Mouse (Mus musculus) ovary, postnatal 14 days (tissue): ENCODE measurements around the gene Hist1h4h.
A peak's percentile ranks its signal among the peaks of the same experiment; 100 is the strongest.
"Not testable (repeated sequence)": the region's sequence is repeated elsewhere in the genome, so short reads cannot be mapped to it uniquely, and the experiment has no call there.

ENCODE experiments used
- DNase-seq: peaks from one replicate; pipeline ENCODE4 v3.0.0; 2022; ENCODE audit warnings: low spot score

Gene Hist1h4h

DNA sequence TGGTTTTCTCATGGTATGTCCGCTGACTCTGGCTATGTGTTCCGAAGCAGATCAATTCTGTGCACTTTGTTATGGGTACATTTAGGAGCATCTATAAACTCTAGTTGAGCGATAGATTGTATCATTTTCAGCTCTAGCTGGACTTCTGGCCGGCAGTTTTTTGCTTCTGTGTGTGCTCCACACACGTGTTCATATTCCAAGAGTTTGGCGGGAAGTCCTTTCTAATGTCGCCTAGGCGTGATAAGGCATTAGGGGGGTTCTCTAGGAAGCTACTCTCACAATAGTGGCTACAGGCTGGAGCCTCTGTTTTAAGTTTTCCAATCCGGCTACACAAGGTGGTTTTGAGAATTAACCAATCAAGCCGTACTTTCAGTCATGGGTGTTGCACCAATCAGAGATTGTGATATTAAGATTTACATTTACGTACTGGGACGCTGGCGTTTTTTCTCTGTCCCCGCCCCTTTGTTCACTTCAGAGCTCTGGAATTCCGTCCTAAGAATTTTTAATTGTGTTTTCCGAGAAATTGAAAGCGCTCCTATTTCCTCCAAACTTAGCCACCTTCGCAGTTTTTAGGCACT lies 25.1 kb downstream of the Hist1h4h start:
- no peak for DNase-seq

DNA sequence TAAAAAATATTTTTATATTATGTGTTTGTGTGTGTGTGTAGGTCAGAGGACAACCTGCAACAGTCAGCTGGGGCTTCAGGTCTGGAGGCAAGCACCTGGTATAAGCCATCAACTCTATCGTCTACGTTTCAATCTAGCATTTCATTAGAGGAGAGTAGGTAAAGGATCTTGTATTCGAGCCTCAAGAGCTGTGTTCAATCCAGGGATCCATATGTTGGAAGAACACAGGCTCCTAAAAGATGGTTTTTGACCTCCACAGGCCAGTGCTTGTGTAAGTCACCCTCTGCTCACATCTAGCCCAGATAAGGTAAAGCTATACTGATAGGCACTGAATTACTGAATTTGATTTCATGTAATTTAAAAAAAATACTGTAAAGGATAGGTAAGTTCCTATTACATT lies 26.1 kb downstream of the Hist1h4h start:
- no peak for DNase-seq

DNA sequence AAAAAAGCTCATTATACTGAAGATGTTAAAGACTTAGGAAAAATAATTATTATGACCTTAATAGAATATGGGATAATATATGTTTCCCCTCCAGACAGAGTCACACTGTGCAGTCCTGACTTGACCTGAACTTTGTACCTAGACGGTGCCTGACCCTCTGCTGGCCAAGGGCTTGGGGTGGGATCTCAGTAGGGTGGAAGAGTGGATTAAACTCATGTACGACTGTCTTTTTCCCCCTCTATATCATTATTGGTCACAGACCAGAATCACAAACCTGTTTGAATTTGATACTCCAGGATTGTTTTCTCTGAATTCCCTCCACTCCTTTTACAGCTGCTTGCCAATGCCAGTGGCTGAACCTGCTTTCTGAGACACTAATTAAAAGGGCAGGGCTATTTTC lies 29.8 kb downstream of the Hist1h4h start:
- not testable (repeated sequence) for DNase-seq

DNA sequence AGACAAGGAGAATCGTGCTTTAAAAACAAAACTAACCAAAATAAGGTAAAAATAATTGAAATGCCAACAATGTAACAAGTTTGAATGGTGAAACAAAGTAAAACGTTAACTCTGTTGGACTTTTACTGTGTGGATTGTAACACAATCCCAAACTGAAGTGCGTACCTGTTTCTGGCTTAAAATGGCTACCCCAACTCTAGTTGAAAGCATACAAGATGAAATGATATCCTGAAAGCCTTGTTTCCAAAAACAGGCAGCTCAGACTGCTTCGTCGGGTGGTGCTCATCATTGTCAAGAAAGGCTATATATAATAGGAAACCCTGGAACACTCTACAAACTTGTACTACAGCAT lies 30.7 kb downstream of the Hist1h4h start:
- DNase-seq: not testable (repeated sequence)

DNA sequence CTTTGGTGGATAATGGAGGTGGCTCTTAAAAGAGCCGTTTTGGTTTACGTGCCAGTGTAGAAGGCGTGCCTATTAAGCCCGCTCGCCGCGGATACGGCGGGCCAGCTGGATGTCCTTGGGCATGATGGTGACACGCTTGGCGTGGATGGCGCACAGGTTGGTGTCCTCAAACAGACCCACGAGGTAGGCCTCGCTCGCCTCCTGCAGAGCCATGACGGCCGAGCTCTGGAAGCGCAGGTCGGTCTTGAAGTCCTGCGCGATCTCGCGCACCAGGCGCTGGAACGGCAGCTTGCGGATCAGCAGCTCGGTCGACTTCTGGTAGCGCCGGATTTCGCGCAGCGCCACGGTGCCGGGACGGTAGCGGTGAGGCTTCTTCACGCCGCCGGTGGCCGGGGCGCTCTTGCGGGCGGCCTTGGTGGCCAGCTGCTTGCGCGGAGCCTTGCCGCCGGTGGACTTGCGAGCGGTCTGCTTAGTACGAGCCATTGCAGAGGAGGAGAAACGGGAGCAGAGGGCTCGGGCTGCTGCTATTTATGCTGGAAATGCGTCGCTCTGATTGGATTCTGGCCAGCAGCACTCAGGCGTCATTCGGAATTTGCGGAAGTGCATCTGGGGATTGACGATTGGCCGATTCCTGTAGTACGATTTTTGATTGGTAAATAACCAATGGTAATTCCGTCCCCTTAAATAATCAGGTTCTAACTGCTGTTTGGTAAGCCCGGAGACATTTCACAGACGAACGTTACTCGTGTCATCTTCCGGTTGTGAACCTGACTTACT lies 31.2 kb downstream of the Hist1h4h start, which contains the start of gene Hist1h3e:
Hist1h3e (minus strand) TSS at position 487 of the 777 bp plus-strand sequence.
- peak; percentile 92 for DNase-seq

DNA sequence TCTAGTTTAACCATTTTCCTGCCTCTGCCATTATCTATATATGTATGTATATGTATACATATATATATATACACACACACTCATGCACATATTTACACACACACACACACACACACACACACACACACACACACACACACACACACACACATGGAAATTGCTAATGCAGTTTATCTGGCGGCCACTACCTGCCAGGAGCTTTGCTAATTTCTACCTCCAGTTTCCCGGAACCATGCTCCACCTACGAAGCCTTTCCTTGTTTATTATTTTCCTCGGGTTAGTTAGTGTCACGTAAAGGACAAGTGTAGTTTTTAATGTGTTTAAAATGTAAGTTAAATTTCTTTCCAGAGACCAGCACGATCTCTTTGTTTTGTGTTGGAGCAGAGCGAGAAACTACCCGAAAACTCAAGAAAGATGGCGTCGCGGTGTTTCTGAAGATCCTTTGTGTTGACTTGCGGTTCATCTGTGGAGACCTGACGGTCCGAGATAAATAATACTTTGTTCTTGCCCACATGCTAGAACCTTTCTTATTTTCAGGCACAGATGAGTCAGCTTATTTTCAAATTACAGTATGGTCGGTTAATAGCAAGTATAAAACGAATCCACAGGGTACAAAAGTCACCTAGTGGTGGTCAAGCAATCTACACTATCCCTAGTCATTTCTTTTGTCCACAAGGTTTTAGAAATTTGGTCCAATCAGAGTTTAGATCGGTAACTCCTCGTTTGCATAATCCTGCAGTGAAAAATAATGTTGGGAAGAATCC lies 32.0 kb downstream of the Hist1h4h start:
- DNase-seq: no peak

DNA sequence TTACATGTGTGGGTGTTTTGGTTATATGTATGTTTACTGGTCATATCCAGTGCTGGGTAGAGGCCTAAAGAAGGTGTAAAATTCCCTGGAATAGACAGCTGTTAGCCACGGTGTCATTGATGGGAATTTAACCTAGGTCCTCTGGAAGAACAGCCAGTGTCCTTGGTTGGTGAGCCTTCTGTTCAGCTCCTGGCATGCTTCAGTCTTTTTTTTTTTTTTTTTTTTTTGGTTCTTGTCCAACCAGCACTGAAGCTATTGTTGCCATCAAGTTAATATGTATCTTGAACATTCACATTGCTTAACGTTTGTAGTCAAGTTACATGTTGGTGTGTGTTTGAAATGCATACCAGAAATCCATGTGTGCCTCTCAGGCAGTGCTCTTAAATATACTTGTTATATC lies 33.6 kb downstream of the Hist1h4h start:
- DNase-seq: no peak

DNA sequence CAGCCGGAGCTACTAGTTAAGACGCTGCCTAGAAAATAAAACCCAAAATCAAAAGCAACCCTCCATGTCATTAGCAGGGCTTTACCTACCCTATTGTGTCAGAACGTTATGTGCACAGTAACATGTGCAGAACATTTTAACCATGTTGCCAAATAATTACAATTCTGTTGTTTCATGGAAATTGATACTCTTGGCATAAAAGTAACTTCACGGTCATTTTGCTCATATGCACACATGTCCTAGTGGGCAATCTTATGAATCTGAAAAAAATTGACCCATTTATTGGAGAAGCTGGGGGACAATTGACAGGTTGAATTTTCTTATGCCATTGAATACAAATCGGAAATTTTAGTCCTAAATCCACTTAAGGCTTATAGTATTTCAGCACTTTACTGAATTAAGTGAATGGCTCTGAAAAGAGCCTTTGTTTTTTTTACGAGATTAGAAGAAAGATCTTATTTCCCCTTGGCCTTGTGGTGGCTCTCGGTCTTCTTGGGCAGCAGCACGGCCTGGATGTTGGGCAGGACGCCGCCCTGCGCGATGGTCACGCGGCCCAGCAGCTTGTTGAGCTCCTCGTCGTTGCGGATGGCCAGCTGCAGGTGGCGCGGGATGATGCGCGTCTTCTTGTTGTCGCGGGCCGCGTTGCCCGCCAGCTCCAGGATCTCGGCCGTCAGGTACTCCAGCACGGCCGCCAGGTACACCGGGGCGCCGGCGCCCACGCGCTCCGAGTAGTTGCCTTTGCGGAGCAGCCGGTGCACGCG lies 39.6 kb downstream of the Hist1h4h start:
- DNase-seq: not testable (repeated sequence)

DNA sequence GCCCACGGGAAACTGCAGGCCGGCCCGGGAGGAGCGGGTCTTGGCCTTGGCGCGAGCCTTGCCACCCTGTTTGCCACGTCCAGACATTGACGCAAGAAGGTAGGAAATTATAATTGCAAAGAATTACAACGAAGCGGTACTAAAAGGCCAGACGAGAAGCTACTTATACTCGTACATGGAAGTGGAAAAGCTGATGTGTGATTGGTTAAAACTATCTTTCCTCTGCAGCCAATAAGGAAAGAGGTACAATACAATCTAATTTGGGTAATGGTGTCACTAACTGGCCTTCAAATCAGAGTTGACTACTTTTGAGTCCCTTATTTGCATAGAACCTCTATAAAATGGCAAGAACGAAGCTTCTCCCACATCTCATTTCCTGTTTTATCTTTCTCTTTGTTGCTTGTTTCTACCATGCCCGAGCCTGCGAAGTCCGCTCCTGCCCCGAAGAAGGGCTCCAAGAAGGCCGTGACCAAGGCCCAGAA lies 40.2 kb downstream of the Hist1h4h start, which contains the start of the genes Hist1h2ae and Hist1h2bg:
Hist1h2ae (minus strand) TSS at position 199 of the 482 bp plus-strand sequence.
Hist1h2bg (plus strand) TSS at position 375 of the 482 bp plus-strand sequence.
- no peak for DNase-seq

DNA sequence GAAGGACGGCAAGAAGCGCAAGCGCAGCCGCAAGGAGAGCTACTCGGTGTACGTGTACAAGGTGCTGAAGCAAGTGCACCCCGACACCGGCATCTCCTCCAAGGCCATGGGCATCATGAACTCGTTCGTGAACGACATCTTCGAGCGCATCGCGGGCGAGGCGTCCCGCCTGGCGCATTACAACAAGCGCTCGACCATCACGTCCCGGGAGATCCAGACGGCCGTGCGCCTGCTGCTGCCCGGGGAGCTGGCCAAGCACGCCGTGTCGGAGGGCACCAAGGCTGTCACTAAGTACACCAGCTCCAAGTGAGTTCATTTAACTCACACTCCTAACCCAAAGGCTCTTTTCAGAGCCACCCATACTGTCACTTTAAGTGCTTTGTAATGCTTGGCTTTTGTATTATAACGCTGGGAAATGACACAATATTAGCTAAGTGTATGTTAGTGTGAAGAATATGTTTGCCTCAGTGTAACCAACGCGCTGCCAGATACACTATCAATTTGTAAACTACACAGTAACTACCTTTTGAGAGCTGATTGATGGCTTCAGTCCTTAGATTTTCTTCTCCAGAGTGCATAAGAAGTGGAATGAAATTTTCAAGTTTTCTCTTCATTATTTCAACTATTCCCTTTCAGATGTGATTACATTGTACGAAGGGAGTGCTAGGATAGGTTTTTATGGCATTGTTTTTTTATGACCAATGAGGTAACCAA lies 40.8 kb downstream of the Hist1h4h start:
- DNase-seq: not testable (repeated sequence)

DNA sequence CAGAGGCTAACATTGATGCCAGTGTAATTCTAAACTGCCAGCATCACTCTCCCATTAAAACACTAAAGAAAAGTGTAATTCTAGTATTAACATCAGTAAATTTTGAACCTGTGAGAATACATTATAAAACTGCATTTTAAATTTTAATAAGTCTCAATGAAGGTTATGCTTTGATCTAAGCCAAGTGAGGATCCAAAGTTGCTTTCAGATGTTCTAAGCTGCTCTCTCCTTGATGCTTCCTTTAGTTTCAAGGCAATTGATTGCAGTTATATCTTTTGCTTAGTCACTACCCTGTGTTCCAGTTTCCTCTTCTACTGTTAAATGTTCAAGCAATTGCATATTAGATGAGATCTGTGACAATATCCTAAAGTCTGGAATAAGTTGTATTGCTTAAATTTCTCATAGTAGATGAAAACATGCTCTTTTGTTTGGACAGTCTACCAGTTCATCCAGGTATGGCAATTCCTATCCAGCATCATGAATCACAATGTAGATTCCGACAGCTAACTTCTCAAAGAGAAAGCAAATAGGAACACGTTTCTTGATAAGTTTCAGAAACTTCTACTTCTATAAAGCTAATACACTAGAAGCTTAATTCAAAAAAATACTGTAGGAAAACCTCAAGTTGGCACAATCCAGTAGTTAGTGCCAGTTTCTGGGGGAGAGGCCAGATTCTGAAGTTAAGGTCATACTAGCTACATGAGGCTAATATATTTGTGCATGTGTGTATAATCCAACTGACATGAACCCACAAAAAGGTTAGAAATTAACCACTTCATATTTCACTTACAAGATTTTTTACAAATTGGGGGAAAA lies 41.6 kb downstream of the Hist1h4h start:
- no peak for DNase-seq

DNA sequence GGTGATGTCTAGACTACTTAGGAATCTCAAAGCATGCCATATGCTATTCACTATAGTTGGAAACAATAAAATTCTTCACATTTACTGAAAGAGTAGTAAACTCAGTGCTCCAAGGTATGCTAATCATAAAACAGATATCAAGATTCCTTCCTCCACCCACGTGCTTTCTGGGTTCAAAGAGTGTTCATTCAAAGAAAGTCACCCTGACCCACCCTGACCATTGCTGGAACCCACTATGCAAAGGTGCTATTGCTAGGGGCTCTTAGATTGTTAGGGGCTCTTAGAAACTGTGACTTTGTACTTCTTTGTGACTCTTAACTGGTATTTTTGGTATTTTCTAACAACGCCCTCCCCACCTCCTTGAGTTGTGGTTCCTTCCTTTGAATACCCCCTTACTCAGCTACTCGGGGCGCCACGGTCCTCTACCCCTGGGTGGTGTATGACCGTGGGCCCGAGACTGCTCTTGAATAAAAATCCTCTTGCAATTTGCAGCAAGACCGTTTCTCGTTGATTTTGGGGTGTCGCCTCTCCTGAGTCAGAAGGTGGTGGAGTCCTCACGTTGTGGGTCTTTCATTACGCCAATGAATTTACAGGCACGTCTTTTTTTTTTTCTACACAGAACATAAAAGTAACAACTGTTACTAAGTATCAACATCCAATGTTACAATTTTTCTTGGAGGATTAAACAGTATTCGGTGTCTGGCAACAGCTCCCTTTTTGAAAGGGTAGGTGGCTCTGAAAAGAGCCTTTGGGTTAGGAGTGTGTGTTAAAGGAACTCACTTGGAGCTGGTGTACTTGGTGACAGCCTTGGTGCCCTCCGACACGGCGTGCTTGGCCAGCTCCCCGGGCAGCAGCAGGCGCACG lies 42.4 kb downstream of the Hist1h4h start:
- DNase-seq: not testable (repeated sequence)

DNA sequence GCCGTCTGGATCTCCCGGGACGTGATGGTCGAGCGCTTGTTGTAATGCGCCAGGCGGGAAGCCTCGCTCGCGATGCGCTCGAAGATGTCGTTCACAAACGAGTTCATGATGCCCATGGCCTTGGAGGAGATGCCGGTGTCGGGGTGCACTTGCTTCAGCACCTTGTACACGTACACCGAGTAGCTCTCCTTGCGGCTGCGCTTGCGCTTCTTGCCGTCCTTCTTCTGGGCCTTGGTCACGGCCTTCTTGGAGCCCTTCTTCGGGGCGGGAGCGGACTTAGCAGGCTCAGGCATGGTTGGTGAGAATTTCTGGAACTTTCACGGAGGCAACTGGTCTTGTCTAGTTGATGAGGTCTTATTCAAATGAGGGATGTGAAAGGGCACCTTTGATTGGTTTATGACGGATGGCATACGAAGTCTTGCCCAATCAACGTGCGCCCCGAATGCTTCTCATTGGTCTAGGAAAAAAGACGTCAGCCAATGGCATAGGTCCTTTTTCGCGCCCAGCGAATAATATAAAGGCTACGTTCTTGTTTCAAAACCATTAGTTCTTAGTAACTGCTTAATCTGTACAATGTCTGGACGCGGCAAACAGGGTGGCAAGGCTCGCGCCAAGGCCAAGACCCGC lies 43.2 kb downstream of the Hist1h4h start, which contains the start of the genes Hist1h2bf and Hist1h2ad:
Hist1h2bf (minus strand) TSS at position 299 of the 627 bp plus-strand sequence.
Hist1h2ad (plus strand) TSS at position 484 of the 627 bp plus-strand sequence.
- DNase-seq: peak; percentile 72

DNA sequence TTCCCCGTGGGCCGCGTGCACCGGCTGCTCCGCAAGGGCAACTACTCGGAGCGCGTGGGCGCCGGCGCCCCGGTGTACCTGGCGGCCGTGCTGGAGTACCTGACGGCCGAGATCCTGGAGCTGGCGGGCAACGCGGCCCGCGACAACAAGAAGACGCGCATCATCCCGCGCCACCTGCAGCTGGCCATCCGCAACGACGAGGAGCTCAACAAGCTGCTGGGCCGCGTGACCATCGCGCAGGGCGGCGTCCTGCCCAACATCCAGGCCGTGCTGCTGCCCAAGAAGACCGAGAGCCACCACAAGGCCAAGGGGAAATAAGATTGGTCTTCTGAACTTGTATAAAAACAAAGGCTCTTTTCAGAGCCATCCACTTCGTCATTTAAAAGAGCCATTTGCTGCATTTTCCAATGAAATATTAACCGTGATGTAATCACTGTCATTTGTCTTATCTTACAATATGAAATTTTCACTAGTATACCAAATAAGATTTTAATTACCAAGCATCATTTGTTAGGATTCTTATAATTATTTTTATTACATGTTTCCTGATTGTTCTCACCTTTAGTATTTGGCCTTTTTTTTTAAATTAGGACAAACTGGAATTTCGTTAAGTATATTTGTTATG lies 43.8 kb downstream of the Hist1h4h start:
- DNase-seq: not testable (repeated sequence)

DNA sequence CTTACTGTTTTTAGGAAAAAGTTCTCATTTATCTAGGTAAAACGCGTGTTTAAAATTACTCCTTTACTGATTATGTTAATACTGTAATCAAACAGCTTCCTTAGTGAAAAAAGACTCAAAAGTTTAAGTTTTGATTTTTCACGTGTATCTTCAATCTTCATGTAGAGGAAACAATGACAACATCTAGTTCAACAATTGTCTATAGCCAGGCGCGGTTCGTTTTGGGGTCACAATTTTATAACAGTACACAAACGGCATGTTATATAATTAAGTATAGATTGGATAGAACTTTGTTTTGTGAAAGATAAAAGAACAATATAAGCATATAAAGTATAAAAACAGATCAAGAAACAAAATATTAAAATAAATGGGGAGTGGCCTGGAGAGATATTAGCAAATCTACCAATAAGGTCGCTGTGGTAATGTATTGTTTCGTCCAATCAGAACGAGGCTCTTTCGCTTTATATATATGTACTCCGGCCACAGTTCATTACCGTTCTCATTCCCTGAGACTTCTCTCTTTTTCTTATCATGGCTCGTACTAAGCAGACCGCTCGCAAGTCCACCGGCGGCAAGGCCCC lies 44.5 kb downstream of the Hist1h4h start, which contains the start of gene Hist1h3d:
Hist1h3d (plus strand) TSS at position 493 of the 581 bp plus-strand sequence.
- no peak for DNase-seq

DNA sequence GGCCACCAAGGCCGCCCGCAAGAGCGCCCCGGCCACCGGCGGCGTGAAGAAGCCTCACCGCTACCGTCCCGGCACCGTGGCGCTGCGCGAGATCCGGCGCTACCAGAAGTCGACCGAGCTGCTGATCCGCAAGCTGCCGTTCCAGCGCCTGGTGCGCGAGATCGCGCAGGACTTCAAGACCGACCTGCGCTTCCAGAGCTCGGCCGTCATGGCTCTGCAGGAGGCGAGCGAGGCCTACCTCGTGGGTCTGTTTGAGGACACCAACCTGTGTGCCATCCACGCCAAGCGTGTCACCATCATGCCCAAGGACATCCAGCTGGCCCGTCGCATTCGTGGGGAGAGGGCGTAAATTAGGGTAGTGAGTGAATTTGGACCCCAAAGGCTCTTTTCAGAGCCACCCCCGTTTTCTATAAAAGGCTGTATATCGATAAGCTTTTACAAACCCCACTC lies 45.0 kb downstream of the Hist1h4h start:
- DNase-seq: not testable (repeated sequence)

DNA sequence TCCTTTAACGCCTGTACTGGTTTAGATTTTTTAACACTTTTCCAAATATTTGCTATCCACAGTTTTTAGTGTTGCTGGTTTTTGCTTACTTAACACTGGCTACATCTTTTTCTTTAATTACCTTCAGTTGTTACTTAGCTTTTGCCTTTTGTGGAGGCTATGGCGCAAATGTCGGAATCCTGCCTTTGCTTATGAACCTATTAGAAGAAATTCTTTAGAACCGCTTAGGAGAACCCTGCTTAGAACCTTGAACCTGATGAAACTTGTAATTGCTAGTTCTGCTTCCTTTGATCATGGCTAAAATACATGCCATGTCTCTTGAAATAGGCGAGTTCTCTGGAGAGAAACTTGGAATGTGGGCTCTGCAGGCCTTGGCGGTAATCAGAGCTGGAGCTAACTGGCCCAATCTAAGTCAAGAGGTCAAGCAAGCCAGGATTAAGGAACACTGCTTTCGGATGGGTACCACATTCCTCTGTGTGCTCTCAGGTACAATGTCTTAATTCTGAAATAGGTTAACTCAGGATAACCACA lies 45.6 kb downstream of the Hist1h4h start:
- DNase-seq: no peak
